Mouse (Mus musculus) erythroblast, embryonic 14.5 days (primary cell): ENCODE measurements around the gene Cd151.

Experiments
- GATA1 ChIP-seq: IDR thresholded peaks from 2 replicates; pipeline ENCODE4 v1.6.1; 2012; ENCODE audit warnings: low read length, inconsistent platforms, mixed read lengths
- TAL1 ChIP-seq: IDR thresholded peaks from 3 replicates; pipeline ENCODE4 v1.6.1; 2012; ENCODE audit warnings: low read length, inconsistent platforms, mixed read lengths

DNA sequence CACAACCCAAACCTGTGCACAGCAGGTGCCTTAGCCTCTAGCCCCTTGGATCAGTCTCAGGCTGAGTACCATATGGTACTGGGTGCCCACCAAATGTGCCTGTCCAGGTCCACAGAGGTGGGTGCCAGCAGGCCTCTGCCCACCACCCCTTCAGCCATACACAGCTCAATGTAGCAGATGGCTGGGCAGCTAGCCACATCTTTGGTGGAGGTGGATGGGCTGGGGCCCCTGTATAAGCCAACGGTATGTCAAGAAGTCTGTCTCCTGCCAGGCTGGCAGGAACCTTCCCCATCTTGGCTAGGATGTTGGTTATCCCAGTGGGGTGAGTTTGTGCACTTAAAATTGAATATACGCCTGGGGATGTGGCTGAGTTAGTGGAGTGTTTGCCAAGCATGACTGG lies 18.4 kb downstream of the Cd151 start:
- no peak for TF ChIP-seq TAL1
- TF ChIP-seq GATA1, result no peak
